Mouse (Mus musculus) brain, embryonic 14.5 days (tissue): Measurements from ENCODE around the gene Cox6a2.

Experiments
- CTCF ChIP-seq: fragments of 200-500 bp; IDR thresholded peaks from 2 replicates; pipeline ENCODE4 v1.5.1; 2012; ENCODE audit warnings: inconsistent platforms, mild to moderate bottlenecking, moderate library complexity, borderline replicate concordance; ENCODE audit not compliant: insufficient read depth, insufficient read length; ENCODE audit errors: extremely low read depth
- POLR2A ChIP-seq: fragments of 200-500 bp; IDR thresholded peaks from 2 replicates; pipeline ENCODE4 v1.6.1; 2012; ENCODE audit warnings: mild to moderate bottlenecking, inconsistent platforms, borderline replicate concordance; ENCODE audit not compliant: poor library complexity, insufficient read depth, insufficient read length, severe bottlenecking; ENCODE audit errors: extremely low read depth

DNA sequence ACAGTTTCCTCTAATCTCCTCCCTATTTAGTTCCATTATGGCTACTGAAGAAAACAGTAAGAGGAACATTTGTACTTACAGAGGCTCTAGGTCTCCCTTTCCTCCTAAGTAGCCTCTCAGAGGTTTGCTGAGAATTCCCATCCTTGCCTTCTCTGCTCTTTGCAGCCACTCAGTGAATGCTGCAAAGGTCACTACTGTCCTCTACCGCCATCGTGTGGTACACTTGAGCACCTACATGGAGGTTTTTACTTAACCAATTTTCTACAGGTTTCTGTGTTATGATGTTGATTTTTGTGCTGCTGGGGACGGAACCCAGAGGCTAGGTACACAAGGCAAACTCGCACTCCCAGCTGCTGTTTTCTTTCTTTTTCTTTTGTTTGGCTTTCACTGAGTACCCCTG is 2.0 kb upstream of the Cox6a2 start:
- TF ChIP-seq POLR2A (no peak), CTCF (peak; percentile 82; the same call in 1 of the 2 replicates)
